Mouse (Mus musculus): ENCODE measurements around the gene Cyp2d40. TPM values are rescaled to one million over a fixed set of nuclear protein-coding genes. Genes with fewer than 3 reads are reported as not detected.

The Cyp2d40 gene
- polyA plus RNA-seq (2012; rRNA removed) = not detected in 2 replicates

GRCm38 (mm10) chr15:82763631-82764420, at the start of gene Cyp2d40:
Gene Cyp2d40 (minus strand): TSS chr15:82764183.

GRCm38 (mm10) chr15:82794277-82794676, 30.3 kb upstream of the Cyp2d40 start, which contains the start of gene Cyp2d26:
Gene Cyp2d26 (minus strand): TSS chr15:82794294.

Other genes starting within 250 kb of the Cyp2d40 start
- gene Cyp2d12, start 209.1 kb downstream of the Cyp2d40 start, polyA plus RNA-seq (2012; rRNA removed) = not detected in 2 replicates
- 0.25 and 0.90 TPM in 2 replicates for gene Cyp2d34, start 143.2 kb downstream of the Cyp2d40 start, polyA plus RNA-seq (2012; rRNA removed)
- gene Cyp2d26, start 30.1 kb upstream of the Cyp2d40 start, polyA plus RNA-seq (2012; rRNA removed) = 2.2 and 2.8 TPM in 2 replicates
- 5.6 and 6.2 TPM in 2 replicates for gene Tcf20, start 223.7 kb upstream of the Cyp2d40 start, polyA plus RNA-seq (2012; rRNA removed)